In genomic region chr7:109722618-109723017, GRCm38 (mm10) we compare ENCODE assay signal across 17 mouse cellular contexts. TPM values are rescaled to one million over a fixed set of nuclear protein-coding genes. Genes with fewer than 3 reads are reported as not detected.
DNase-seq lines count a peak whose midpoint lies in the region; ATAC-seq and TF ChIP-seq lines count a peak whose summit lies in the region.
"Had no signal": no experiment of that assay in that cellular context is flagged by ENCODE, and none has a peak within 500 bp of the region (broad histone marks: within the 10 kb centered on the region; RNA-seq: fewer than 3 reads in every experiment).

No protein-coding gene starts in this region.

- ATAC-seq in hindbrain, postnatal 0 days = no peak
- ATAC-seq in hindbrain, embryonic 16.5 days = no peak

- DNase-seq in hindbrain, postnatal 0 days (ENCODE audit: low spot score) = no peak
- DNase-seq in right cerebral cortex, postnatal 4 days = peak; percentile 26
- no peak for DNase-seq in right cerebral cortex, adult 2 months (ENCODE audit: low spot score in 2 of 2)
- peak; percentile 20 for DNase-seq in MEL-GATA-1-ER (ENCODE audit: extremely low read depth, low read depth)
- DNase-seq in splenic B cell, adult 2 months (ENCODE audit: low read depth, low spot score) = peak; percentile 27
- DNase-seq in heart, postnatal 14 days = no peak
- DNase-seq: adrenal gland, postnatal 10 days; cerebellum, adult 2 months; kidney, adult 9 months; right cerebral cortex, postnatal 25 days had no signal

- no peak overlapping the region for H3K9ac ChIP-seq in hindbrain, postnatal 0 days (replicated peaks; ENCODE audit: low read length)
- H3K9ac ChIP-seq in hindbrain, embryonic 16.5 days (ENCODE audit: low read depth, low read length) = no peak overlapping the region
- H3K9ac ChIP-seq: limb, embryonic 15.5 days had no signal

- intact Hi-C loops in heart, postnatal 14 days (cut with DNase I) = no loop called here

- TF ChIP-seq CTCF in hindbrain, postnatal 0 days (IDR thresholded peaks at IDR 0.05; ENCODE audit: low read depth) = peak; percentile 32

- no peaks in the 10 kb centered on the region for H3K4me1 ChIP-seq in hindbrain, postnatal 0 days (ENCODE audit: insufficient read depth, low read length)
- H3K4me1 ChIP-seq in hindbrain, embryonic 16.5 days (ENCODE audit: control insufficient read depth, insufficient read depth, low read depth, low read length) = no peaks in the 10 kb centered on the region
- H3K4me1 ChIP-seq: limb, embryonic 15.5 days had no signal

- no peaks in the 10 kb centered on the region for H3K36me3 ChIP-seq in hindbrain, postnatal 0 days (ENCODE audit: insufficient read depth, low read length)
- H3K36me3 ChIP-seq in hindbrain, embryonic 16.5 days (ENCODE audit: control insufficient read depth, insufficient read depth, low read length) = no peaks in the 10 kb centered on the region
- no peaks in the 10 kb centered on the region for H3K36me3 ChIP-seq in splenic B cell, adult 2 months (ENCODE audit: control insufficient read depth, insufficient read depth, low read length, poor library complexity, severe bottlenecking)
- H3K36me3 ChIP-seq: limb, embryonic 15.5 days had no signal

- WGBS in hindbrain, postnatal 0 days = 97% methylated on average over 2 of the region's 2 CpGs
- WGBS in hindbrain, embryonic 16.5 days = 98% methylated on average over 2 of the region's 2 CpGs

- H3K4me3 ChIP-seq in hindbrain, postnatal 0 days (ENCODE audit: low read length) = no peak overlapping the region
- no peak overlapping the region for H3K4me3 ChIP-seq in hindbrain, embryonic 16.5 days (ENCODE audit: low read length)
- H3K4me3 ChIP-seq: limb, embryonic 15.5 days had no signal

- H3K27me3 ChIP-seq in hindbrain, postnatal 0 days (ENCODE audit: insufficient read depth, low read length) = no peaks in the 10 kb centered on the region
- H3K27me3 ChIP-seq in hindbrain, embryonic 16.5 days (replicated peaks; ENCODE audit: control insufficient read depth, insufficient read depth, low read length) = no peaks in the 10 kb centered on the region
- no peaks in the 10 kb centered on the region for H3K27me3 ChIP-seq in splenic B cell, adult 2 months (ENCODE audit: control insufficient read depth, insufficient read depth, low read length, poor library complexity, severe bottlenecking)
- H3K27me3 ChIP-seq: limb, embryonic 15.5 days had no signal

- no peak overlapping the region for H3K4me2 ChIP-seq in hindbrain, postnatal 0 days (ENCODE audit: low read depth, low read length)
- no peak overlapping the region for H3K4me2 ChIP-seq in hindbrain, embryonic 16.5 days (ENCODE audit: low read length)
- H3K4me2 ChIP-seq: limb, embryonic 15.5 days had no signal

- no peaks in the 10 kb centered on the region for H3K9me3 ChIP-seq in hindbrain, postnatal 0 days (ENCODE audit: low read length)
- no peaks in the 10 kb centered on the region for H3K9me3 ChIP-seq in hindbrain, embryonic 16.5 days (ENCODE audit: control insufficient read depth, low read length)
- H3K9me3 ChIP-seq: limb, embryonic 15.5 days had no signal

- H3K27ac ChIP-seq in hindbrain, postnatal 0 days = no peak overlapping the region
- H3K27ac ChIP-seq in hindbrain, embryonic 16.5 days (ENCODE audit: low read depth, low read length) = no peak overlapping the region
- H3K27ac ChIP-seq: limb, embryonic 15.5 days had no signal

RNA-seq across cellular contexts. Expression of gene BC051019, which starts 1.0 kb away (rescaled TPM):
- 0.68 TPM in 1 of 2 replicates, not detected in the other for total RNA-seq in hindbrain, postnatal 0 days (2014; rRNA removed)
- polyA plus RNA-seq in hindbrain, postnatal 0 days (2015; fragmentation: Nextera tagmentation; extraction: Ambion mirVana) = 0.63 and 0.67 TPM in 2 replicates
- polyA plus RNA-seq in hindbrain, embryonic 16.5 days (2015; fragmentation: Nextera tagmentation; extraction: Ambion mirVana) = 0.28 and 0.31 TPM in 2 replicates
- under 1 TPM in 1 of 2 experiments, not detected in 1; 0.38 TPM for total RNA-seq in heart, postnatal 14 days (2021)
- total RNA-seq: adrenal gland, postnatal 10 days; heart, postnatal 25 days; megakaryocyte-erythroid progenitor cell, adult 5-6 weeks had no signal
- polyA plus RNA-seq: limb, embryonic 15.5 days; neural tube, embryonic 14.5 days had no signal

RNA-seq across cellular contexts. Expression of gene Ascl3, which starts 8.9 kb away (rescaled TPM):
- total RNA-seq in hindbrain, postnatal 0 days (2014; rRNA removed) = not detected in 2 replicates
- 0.44 TPM in 1 of 2 replicates, not detected in the other for polyA plus RNA-seq in hindbrain, postnatal 0 days (2015; fragmentation: Nextera tagmentation; extraction: Ambion mirVana)
- polyA plus RNA-seq in hindbrain, embryonic 16.5 days (2015; fragmentation: Nextera tagmentation; extraction: Ambion mirVana) = 0.47 and 0.54 TPM in 2 replicates
- total RNA-seq in heart, postnatal 14 days (2021) = not detected
- total RNA-seq: adrenal gland, postnatal 10 days; heart, postnatal 25 days; layer of hippocampus, postnatal 14 days; megakaryocyte-erythroid progenitor cell, adult 5-6 weeks had no signal
- polyA plus RNA-seq: embryonic facial prominence, embryonic 14.5 days; limb, embryonic 15.5 days had no signal

RNA-seq across cellular contexts. Expression of gene Akip1, which starts 19.1 kb away (rescaled TPM):
- 1.5 and 9.9 TPM in 2 replicates for total RNA-seq in hindbrain, postnatal 0 days (2014; rRNA removed)
- polyA plus RNA-seq in hindbrain, postnatal 0 days (2015; fragmentation: Nextera tagmentation; extraction: Ambion mirVana) = 15.9 and 16.7 TPM in 2 replicates
- polyA plus RNA-seq in hindbrain, embryonic 16.5 days (2015; fragmentation: Nextera tagmentation; extraction: Ambion mirVana) = 16.7 and 17.7 TPM in 2 replicates
- 10 to 100 TPM; 12.1 to 12.4 TPM for total RNA-seq in heart, postnatal 14 days (2021)

RNA-seq across cellular contexts. Expression of gene St5, which starts 19.2 kb away (rescaled TPM):
- total RNA-seq in hindbrain, postnatal 0 days (2014; rRNA removed) = 29.7 and 34.0 TPM in 2 replicates
- polyA plus RNA-seq in hindbrain, postnatal 0 days (2015; fragmentation: Nextera tagmentation; extraction: Ambion mirVana) = 21.0 and 21.2 TPM in 2 replicates
- polyA plus RNA-seq in hindbrain, embryonic 16.5 days (2015; fragmentation: Nextera tagmentation; extraction: Ambion mirVana) = 21.3 and 27.5 TPM in 2 replicates
- 10 to 100 TPM; 33.5 to 35.2 TPM for total RNA-seq in heart, postnatal 14 days (2021)

RNA-seq across cellular contexts. Expression of gene Tmem9b, which starts 30.1 kb away (rescaled TPM):
- total RNA-seq in hindbrain, postnatal 0 days (2014; rRNA removed) = 224 and 308 TPM in 2 replicates
- 159 and 163 TPM in 2 replicates for polyA plus RNA-seq in hindbrain, postnatal 0 days (2015; fragmentation: Nextera tagmentation; extraction: Ambion mirVana)
- 138 and 147 TPM in 2 replicates for polyA plus RNA-seq in hindbrain, embryonic 16.5 days (2015; fragmentation: Nextera tagmentation; extraction: Ambion mirVana)
- 10 to 100 TPM; 32.3 to 33.7 TPM for total RNA-seq in heart, postnatal 14 days (2021)

Comparison
In these comparisons a context has a peak if more than half of its experiments do, and no peak if none do; other contexts are left out.
1. DNase-seq: peak in right cerebral cortex, postnatal 4 days (single experiment), MEL-GATA-1-ER (single experiment) and splenic B cell, adult 2 months (single experiment); none in hindbrain, postnatal 0 days (single experiment), right cerebral cortex, adult 2 months (0 of 2) and heart, postnatal 14 days (0 of 2).